Mouse (Mus musculus) megakaryocyte, embryonic 14.5 days (primary cell): ENCODE data around the gene Adprh.

Experiments
- FLI1 ChIP-seq: IDR thresholded peaks from 2 replicates; pipeline ENCODE4 v1.6.1; 2012; ENCODE audit warnings: low read length, inconsistent platforms, mixed read lengths
- GATA1 ChIP-seq: IDR thresholded peaks from 3 replicates; pipeline ENCODE4 v1.6.1; 2012; ENCODE audit warnings: mixed read lengths, low read length, inconsistent platforms, borderline replicate concordance

GRCm38 (mm10) chr16:38453203-38453553 lies 675 bp upstream of the Adprh start:
- TF ChIP-seq GATA1, result no peak
- TF ChIP-seq FLI1, result no peak
